Mouse (Mus musculus) spleen, adult 2 months (tissue): Measurements from ENCODE around the gene Dnmt3a.

Experiments used
- CTCF ChIP-seq: fragments of 200-500 bp; IDR thresholded peaks from 2 replicates; pipeline ENCODE4 v1.5.1; 2011; ENCODE audit warnings: mild to moderate bottlenecking, inconsistent platforms; ENCODE audit not compliant: insufficient read depth, insufficient read length, insufficient replicate concordance; ENCODE audit errors: extremely low read depth
- POLR2A ChIP-seq: fragments of 200-500 bp; IDR thresholded peaks from 2 replicates; pipeline ENCODE4 v1.6.1; 2011; ENCODE audit warnings: low read depth, low read length, inconsistent platforms

- TF ChIP-seq CTCF (no peak), POLR2A (no peak)
These were observed 54.2 kb downstream of the Dnmt3a start for GRCm38 (mm10) chr12:3860005-3860404.
